Mouse (Mus musculus) heart, adult 11 months (tissue): ENCODE measurements around the gene Meis3.

Source experiments
- DNase-seq: peaks from one replicate; pipeline ENCODE4 v3.0.0; 2022

Gene Meis3

GRCm38 (mm10) chr7:16174597-16175541 is at the start of gene Meis3:
Meis3 (plus strand) TSS chr7:16175090.
- DNase-seq, result peak; percentile 96

DNA sequence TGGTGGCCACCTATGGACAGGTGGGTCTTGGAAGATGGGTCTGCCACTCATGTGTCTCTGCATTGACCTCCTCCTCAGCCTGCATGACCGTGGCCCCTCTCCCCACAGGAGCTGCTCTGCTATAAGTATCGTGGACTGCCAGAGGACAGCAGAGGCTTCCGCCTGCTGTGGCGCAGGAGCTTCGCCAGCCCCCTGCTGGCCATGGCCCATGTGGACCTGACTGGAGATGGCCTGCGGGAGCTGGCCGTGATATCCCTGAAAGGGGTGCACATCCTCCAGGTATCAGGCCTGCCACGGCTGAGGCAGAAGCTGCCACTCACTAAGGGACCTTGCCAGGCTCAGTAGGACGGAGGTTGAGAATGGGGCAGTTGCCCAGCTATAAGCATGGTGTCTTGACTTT is 49.1 kb upstream of the Meis3 start:
- no peak for DNase-seq

DNA sequence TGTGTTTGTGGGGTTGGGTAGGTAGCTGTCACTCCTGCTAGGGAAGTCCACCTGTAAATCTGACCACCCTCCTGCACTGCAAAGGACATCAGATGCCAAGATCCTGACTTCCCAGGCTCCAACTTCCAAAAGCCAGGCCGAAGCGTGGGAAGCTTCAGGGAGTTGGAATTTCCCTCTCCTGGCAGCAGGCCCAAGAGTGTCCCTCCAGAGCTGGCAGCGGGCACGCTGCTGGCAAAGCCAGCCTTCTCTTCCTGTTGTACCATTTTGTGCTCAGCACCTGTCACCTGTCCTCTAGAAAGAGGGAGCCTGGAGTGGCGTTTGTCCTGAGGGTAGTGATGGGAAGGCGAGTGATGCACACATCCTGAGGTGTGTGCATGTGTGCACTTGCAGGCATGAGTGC is 46.5 kb upstream of the Meis3 start:
- DNase-seq, result no peak

GRCm38 (mm10) chr7:16128899-16129298 is 46.0 kb upstream of the Meis3 start:
- no peak for DNase-seq

DNA sequence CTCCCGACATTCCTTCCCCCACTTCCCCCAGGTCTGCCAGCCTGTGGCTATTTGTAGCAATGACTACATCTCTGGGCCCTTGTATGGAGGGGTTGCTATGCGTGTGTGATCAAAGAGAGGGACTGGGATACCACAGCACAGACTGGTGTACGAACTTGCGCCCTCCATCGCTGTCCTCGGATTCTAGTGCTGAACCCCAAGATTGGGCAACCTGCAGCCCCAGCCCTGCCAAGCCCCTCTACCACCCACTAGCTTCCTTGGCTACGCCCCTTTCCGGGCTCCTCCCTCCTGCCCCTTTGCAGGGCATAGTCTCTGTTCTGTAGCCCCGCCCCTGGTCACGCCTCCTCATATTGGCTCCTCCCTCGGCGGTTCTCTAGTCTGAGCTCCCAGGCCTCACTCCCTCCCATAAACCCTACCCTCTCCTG is 45.5 kb upstream of the Meis3 start, which contains the start of gene Slc8a2:
Gene Slc8a2 (plus strand): TSS at position 406 of the 425 bp plus-strand sequence.
- DNase-seq, result peak; percentile 96

DNA sequence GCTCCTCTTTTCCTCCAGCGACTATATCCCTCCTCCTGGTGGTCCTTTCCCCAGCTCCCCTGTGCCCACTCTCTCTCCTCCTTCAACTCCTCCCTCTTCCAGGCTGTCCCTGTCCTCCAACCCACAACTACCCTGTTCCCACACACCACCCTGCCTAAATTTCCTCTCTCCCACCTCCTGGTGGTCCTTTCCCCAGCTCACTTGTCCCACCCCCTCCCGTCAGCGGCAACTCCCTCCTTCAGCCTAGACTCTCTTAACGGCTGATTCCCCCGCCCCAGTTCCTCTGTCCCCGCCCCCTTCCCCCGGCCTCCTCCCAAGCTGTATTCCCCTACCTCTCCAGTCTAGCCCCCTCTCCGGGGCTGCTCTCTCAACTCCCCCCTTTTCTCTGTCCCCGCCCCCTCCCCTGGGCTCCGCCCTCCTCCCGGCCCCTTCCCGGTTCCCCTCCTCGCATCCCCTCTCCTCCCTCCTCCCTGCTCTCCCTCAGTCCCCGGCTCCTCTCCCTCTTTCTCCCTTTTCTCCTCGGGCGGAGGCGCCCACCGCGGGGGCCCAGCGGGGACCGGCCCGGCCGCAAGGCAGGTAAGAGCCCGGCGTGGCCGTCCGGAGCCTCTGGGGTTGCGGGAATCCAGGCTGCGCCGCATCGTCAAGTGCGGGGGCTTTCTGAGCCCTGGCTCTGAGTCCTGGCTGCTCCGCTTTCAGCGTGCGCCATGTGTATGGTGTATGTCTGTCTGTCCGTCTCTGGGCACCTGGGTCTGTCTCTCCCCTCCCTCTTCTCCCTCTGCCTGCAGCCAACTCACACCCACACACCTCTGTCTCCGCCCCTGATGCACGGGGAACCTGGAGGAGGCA is 44.8 kb upstream of the Meis3 start:
- no peak for DNase-seq

DNA sequence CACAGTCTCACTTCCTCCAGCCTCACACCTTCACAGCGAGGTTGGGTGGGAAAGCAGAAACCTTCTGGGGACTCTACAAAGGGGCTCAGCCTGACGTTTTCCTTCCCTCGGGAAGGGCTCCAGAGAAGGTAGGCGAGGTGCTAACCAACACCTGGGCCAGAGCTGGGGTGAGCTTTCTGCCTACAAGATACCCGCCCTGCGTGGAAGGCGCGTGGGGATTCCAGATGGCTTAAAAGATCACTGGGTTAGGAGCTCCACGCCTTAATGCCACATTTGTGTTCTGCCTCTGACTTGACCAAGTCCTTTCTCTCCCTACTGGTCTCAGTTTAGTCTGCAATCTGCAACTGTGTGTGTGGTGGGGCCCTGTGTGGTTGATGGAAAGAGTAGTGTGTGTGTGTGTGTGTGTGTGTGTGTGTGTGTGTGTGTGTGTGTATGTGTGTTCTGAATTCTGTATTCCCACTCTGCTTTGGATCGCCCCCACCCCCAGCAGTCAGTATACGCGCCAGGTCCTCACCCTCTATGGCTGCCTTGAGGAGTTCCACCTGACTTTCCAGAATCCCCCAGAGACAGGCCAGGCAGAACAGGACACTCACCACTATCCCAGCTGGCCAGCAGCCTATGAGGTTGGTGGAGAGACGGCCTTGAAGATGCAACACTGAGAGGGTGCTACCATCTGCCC is 43.8 kb upstream of the Meis3 start:
- no peak for DNase-seq

DNA sequence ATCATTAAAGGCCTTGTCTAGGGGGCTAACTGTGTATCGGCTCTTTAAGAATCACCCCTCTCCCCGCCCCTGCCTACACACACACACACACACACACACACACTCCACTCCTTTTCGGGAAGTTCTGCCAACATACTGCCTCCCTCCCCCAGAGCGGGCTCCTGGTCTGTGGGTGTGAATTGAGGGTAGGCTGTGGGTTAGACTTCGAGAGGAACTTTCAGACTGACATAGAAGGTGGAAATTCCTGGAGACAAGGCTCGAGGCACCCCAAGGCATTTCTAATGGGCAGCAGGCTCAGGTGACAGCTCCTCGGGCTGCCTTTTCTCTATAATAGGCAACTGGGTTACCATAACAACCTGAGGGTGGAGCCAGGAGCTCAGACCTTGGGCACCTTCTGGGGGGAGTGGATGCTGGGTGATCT is 42.7 kb upstream of the Meis3 start:
- no peak for DNase-seq

GRCm38 (mm10) chr7:16132926-16133325 is 42.0 kb upstream of the Meis3 start:
- DNase-seq, result no peak

GRCm38 (mm10) chr7:16133691-16134090 is 41.2 kb upstream of the Meis3 start:
- DNase-seq, result no peak

DNA sequence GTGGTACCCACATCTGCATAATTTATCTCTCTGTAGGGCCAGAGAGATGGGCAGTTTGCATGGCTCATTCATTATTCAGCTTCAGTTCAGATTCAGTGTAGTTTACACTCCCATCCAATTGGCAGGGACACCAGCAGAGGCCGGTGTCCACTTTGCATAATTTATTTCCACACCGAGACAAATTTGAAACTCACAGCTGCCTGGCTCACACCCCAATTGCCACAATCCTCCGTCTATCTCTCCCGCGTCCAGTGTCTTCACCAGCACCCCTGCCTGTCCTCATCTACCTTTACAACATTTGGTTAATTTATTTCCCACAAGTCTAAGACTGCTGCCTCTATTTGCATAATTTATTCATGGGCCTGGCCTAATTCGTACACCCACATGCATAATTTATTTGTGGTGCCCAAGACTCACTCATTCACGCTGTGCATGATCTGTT is 39.9 kb upstream of the Meis3 start:
- no peak for DNase-seq

GRCm38 (mm10) chr7:16146489-16147410 is 28.1 kb upstream of the Meis3 start:
- DNase-seq, result no peak

- DNase-seq, result no peak
Observed at GRCm38 (mm10) chr7:16147643-16148042, 27.2 kb upstream of the Meis3 start.

DNA sequence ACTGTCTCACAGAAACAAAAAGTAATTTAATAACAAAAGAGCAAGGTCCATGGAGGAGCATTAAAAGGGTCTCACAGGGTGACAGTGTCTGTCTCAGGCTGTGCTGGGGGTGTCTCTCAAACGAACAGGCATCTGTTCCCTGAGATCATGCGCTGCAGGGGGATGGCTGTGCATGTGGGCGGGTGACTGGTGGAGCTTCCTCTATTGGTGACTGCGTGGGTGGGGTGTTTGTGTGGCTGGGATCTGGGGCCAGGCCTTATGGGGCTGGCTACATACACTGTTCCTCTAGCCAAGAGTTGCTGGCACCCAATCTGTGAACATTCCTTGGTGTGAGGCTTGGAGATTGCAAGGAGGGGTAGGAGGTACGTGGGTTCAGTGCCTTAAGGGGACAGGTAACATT is 25.6 kb upstream of the Meis3 start:
- DNase-seq, result no peak

GRCm38 (mm10) chr7:16150191-16151145 is 24.4 kb upstream of the Meis3 start:
- DNase-seq, result no peak

- peak; percentile 94 for DNase-seq
Observed at GRCm38 (mm10) chr7:16153522-16153921, 21.4 kb upstream of the Meis3 start.

DNA sequence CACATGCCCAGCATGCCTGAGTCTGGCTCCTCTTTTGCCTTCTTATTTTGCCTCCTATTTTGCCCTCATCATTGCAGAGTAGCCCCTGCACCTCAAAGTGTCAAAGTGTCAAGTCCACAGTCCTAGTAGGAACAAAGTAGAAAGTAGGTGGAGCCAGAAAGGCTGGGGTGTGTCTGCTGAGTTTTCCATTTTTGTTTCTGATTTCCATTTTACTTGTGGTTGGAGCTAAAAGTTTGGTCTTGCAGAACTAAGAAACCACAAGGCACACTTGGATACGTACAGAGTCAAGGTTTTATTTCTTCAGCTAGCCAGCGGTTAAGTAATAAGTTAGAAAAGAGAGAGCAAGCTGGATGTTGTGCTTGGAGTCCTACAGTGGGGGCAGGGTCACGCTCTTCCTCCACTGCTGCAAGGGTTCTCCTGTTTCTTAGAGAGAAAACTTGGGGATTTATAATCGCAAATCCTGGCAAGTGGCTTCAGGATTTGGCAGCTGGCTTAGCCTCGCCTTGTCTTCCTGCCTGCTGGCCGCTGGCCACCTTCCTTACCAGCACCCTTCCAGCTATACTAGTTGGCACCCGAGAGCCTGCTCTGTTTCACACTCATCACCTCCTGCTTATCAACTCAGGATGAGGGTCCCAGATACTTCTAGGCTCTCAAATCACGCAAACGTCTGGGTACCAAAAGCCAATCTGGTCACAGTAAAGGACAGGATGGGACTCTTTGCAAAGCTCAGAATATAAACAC is 19.6 kb upstream of the Meis3 start:
- DNase-seq, result peak; percentile 97

DNA sequence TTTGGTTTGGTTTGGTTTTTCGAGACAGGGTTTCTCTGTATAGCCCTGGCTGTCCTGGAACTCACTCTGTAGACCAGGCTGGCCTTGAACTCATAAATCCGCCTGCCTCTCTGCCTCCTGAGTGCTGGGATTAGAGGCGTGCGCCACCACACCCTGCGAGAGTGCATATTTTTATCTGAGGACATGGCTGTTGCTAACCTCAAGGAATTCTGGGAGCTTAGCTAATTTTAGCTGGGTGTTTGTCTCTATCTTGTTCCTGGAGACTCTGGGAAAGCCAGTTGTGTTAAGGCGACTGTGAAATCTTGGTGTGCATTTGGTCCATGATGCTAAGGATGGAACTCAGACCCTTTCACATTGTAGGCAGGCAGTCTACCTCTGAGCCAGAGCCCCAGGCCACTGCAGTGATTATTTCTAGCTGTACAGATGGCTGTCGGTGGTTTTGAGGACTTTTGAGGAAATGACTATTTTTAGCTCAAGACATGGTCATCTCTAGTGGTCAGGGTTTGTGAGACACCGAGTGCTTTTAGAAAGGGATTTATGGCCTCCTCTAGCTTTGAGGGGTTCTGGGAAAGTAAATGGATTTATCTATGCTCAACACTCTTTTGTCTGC is 18.7 kb upstream of the Meis3 start:
- DNase-seq, result peak; percentile 91

GRCm38 (mm10) chr7:16158735-16159134 is 16.2 kb upstream of the Meis3 start:
- peak; percentile 88 for DNase-seq
